Mouse (Mus musculus) forebrain, postnatal 0 days (tissue): Measurements from ENCODE around the gene Sytl3. TPM values are rescaled to one million over a fixed set of nuclear protein-coding genes. Genes with fewer than 3 reads are reported as not detected.

Experiments used
- ATAC-seq: fragments of 200-750 bp; cut with Nextera tagmentation; 2 replicates; pipeline ENCODE4 v1.8.0; 2017; ENCODE audit warnings: mild to moderate bottlenecking, moderate library complexity
- DNase-seq: peaks from one replicate; pipeline ENCODE4 v3.0.0-alpha.2; 2015
- H3K27ac ChIP-seq: fragments of 300-500 bp; sonication (generic); 2 replicates; pipeline ENCODE4 v1.5.1; 2014; ENCODE audit warnings: low read depth, mild to moderate bottlenecking, antibody characterized with exemption, low read length, moderate library complexity, mixed read lengths
- H3K27me3 ChIP-seq: fragments of 300-500 bp; sonication (generic); 2 replicates; pipeline ENCODE4 v1.6.1; 2014; ENCODE audit warnings: mild to moderate bottlenecking, low read length, mixed read lengths; ENCODE audit not compliant: insufficient read depth
- H3K36me3 ChIP-seq: fragments of 300-500 bp; sonication (generic); 2 replicates; pipeline ENCODE4 v1.6.1; 2014; ENCODE audit warnings: mild to moderate bottlenecking, moderate library complexity; ENCODE audit not compliant: insufficient read depth
- H3K4me1 ChIP-seq: fragments of 300-500 bp; sonication (generic); 2 replicates; pipeline ENCODE4 v1.6.1; 2014; ENCODE audit warnings: antibody characterized with exemption; ENCODE audit not compliant: insufficient read depth
- H3K4me2 ChIP-seq: fragments of 300-500 bp; sonication (generic); 2 replicates; pipeline ENCODE4 v1.6.1; 2014; ENCODE audit warnings: low read depth, mild to moderate bottlenecking, moderate library complexity
- H3K4me3 ChIP-seq: fragments of 300-500 bp; sonication (generic); 2 replicates; pipeline ENCODE4 v1.5.1; 2014; ENCODE audit warnings: low read depth, low read length, mixed read lengths
- H3K9ac ChIP-seq: fragments of 300-500 bp; sonication (generic); 2 replicates; pipeline ENCODE4 v1.6.1; 2014; ENCODE audit warnings: mild to moderate bottlenecking
- H3K9me3 ChIP-seq: fragments of 300-500 bp; sonication (generic); 2 replicates; pipeline ENCODE4 v1.6.1; 2016; ENCODE audit warnings: low read length
- CTCF ChIP-seq: sonication (generic); IDR thresholded peaks from 2 replicates; pipeline ENCODE4 v1.5.1; 2016; ENCODE audit warnings: antibody characterized with exemption, control low read depth, low read depth
- WGBS: fragments of 180-500 bp; shearing (Covaris S2); extraction: QIAGEN DNeasy Blood & Tissue Kit; methylation state at CpG from one replicate; pipeline ENCODE4 v1.1.7; 2014; 5-methylcytosine and 5-hydroxymethylcytosine counted together
- polyA plus RNA-seq: library from polyadenylated mRNA; unstranded; fragments of >200 nt; fragmentation: Nextera tagmentation; extraction: Ambion mirVana; gene quantifications from 2 replicates; pipeline ENCODE4 v1.2.1, GENCODE M21; 2015
- total RNA-seq: library from RNA; depleted of rRNA; stranded (reverse); fragments of >200 nt; gene quantifications from 2 replicates; pipeline ENCODE4 v1.2.3, GENCODE M21; 2014

Sytl3 gene
- total and polyA plus RNA-seq, 2 experiments from 2014 or later: 0.47 to 0.81 TPM

DNA sequence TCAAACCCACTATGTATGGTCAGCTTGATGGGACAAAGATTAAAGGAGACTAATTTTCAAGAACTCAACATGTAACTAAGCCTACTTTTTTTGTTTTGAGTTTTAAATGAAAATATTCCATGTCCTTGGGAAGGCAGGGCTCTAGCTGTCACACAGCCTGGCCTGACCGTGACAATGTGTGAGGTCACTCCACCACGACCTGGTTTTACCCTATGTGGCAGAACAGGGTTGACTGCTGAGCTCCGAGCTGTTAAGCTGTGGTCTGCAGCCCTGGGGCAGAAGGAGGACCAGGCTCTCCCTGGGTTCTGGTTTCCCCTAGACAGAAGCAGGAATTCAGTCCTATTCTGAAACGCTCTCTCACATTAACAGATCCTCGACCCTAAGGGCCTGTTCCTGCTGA is 108.9 kb downstream of the Sytl3 start:
- no peaks in the 10 kb centered on the region for H3K36me3 ChIP-seq
- ATAC-seq (no peak), DNase-seq (no peak)
- H3K9ac ChIP-seq: no peak overlapping the region
- TF ChIP-seq CTCF: no peak
- no peak overlapping the region for H3K4me3 ChIP-seq
- H3K9me3 ChIP-seq: no peaks in the 10 kb centered on the region
- H3K27me3 ChIP-seq: no peaks in the 10 kb centered on the region
- H3K4me2 ChIP-seq: no peak overlapping the region
- H3K27ac ChIP-seq: no peak overlapping the region
- H3K4me1 ChIP-seq: peaks cover 2% of the 10 kb centered on the region; the same call in 1 of the 2 replicates
- 75% methylated on average over 5 of the region's 5 CpGs for WGBS

DNA sequence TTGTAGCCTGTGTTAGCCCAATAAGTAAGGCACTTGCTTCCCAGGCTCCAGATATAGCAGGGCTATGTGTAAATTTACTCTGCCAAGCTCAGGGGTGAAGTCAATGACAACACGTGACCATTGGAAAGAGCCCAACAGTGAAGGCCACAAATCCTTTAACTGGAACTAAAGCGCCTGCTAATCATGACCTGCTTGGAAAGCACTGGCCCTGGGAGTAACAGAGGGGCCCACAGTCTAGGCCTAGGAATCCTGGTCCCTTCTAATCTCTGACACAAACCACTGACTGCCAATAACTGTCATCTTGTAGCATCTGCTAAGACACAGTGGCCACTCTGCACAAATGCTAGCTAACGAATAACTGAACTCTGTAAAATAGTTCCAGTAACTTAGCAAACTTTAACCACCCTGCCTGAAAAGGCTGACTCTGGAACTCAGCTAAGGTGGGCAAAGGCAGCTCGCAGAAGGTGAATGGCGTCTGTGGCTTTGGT is 109.5 kb downstream of the Sytl3 start:
- ATAC-seq (no peak), DNase-seq (no peak)
- H3K9me3 ChIP-seq: no peaks in the 10 kb centered on the region
- 79% methylated on average over 5 of the region's 5 CpGs for WGBS
- peaks cover 2% of the 10 kb centered on the region; the same call in 1 of the 2 replicates for H3K4me1 ChIP-seq
- no peak overlapping the region for H3K27ac ChIP-seq
- no peak overlapping the region for H3K4me2 ChIP-seq
- TF ChIP-seq CTCF: no peak
- no peaks in the 10 kb centered on the region for H3K36me3 ChIP-seq
- no peak overlapping the region for H3K4me3 ChIP-seq
- H3K27me3 ChIP-seq: no peaks in the 10 kb centered on the region
- no peak overlapping the region for H3K9ac ChIP-seq

DNA sequence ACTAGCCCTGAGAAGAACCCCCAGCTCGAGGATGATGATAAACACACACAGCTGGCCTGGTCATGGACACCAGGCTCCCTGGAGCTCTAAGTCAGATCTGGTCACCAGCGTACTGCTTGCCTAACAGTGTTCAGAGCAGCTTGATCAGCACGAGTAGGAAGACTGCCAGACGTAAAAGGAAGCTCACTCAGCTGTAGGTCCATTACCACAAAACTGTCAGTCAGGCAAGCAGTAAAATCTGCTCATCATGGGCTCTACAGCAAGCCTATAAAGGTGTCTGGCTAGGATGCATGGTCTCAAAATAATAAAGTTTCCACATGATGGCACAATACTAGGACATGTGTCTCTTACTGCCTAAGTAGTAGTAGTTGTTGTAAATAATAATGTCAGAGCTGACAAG is 110.7 kb downstream of the Sytl3 start:
- H3K27me3 ChIP-seq: no peaks in the 10 kb centered on the region
- WGBS: 53% methylated on average over 4 of the region's 4 CpGs
- H3K9me3 ChIP-seq: no peaks in the 10 kb centered on the region
- DNase-seq: peak; percentile 25
- no peaks in the 10 kb centered on the region for H3K36me3 ChIP-seq
- no peak for TF ChIP-seq CTCF
- no peak overlapping the region for H3K4me2 ChIP-seq
- H3K4me1 ChIP-seq: no peaks in the 10 kb centered on the region
- no peak overlapping the region for H3K4me3 ChIP-seq
- H3K9ac ChIP-seq: no peak overlapping the region
- no peak for ATAC-seq
- H3K27ac ChIP-seq: peak overlapping the region; percentile 21; the same call in 1 of the 2 replicates

DNA sequence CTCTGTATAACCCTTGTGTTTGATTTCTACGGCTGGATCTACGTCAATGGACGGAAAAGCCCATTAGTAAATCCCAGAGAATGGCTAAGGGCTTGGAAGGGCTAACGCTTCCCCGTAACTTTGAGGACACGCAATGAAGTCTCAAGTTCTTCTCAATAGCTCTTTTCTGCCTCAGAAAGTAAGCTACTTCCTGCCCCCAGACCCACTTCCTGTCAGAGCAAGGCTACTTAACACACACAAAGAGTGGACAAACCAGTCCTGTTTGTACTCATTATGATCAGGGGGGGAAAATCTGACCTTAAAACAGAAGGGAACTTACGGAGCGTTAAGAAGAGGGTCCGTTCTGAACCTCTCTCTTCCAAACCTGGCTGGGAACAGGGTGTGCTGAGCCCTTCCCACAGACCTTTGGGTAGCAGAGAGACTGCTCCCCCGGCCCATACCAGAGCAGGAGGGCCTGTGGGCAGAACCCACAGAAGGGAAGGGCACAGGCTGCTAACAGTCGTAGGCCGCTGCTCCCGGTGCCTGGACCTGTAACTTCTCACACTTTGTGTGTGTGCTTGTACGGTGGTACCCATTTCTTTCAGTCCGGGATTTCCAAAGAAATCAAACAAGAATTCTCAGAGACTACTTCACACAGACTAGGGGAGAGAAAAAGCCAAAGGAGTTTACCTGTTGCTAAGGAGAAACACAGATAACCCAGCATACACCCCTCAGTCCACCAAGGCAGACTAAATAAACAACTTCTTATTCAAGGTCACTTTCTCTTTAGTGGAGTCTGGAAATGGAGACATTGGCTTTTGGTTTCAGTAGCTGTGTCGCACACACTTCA is 113.0 kb downstream of the Sytl3 start:
- TF ChIP-seq CTCF: no peak
- ATAC-seq (no peak), DNase-seq (no peak)
- Histone ChIP-seq H3K4me2 (no peak overlapping the region), H3K36me3 (no peaks in the 10 kb centered on the region), H3K27ac (no peak overlapping the region), H3K27me3 (no peaks in the 10 kb centered on the region), H3K4me1 (no peaks in the 10 kb centered on the region), H3K4me3 (no peak overlapping the region), H3K9me3 (no peaks in the 10 kb centered on the region), H3K9ac (no peak overlapping the region)
- 78% methylated on average over 16 of the region's 16 CpGs for WGBS

DNA sequence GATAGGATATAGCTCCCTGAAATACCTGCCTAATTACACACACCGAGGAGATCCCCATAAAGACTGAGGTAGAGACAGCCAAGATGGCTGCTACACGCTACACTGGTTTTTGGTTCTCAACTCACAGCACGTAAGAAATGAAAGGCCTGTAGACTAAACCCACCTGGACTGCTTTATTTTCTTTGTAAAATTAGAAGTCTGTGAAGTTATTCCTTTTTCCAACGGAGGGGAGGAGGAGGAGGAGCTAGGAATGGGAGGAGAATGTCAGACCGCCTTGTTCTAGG is 113.5 kb downstream of the Sytl3 start:
- no peak for TF ChIP-seq CTCF
- 86% methylated on average over 5 of the region's 5 CpGs for WGBS
- no peaks in the 10 kb centered on the region for H3K36me3 ChIP-seq
- ATAC-seq (no peak), DNase-seq (no peak)
- no peak overlapping the region for H3K4me2 ChIP-seq
- H3K9me3 ChIP-seq: no peaks in the 10 kb centered on the region
- no peak overlapping the region for H3K27ac ChIP-seq
- no peak overlapping the region for H3K4me3 ChIP-seq
- no peaks in the 10 kb centered on the region for H3K27me3 ChIP-seq
- H3K9ac ChIP-seq: no peak overlapping the region
- H3K4me1 ChIP-seq: no peaks in the 10 kb centered on the region

DNA sequence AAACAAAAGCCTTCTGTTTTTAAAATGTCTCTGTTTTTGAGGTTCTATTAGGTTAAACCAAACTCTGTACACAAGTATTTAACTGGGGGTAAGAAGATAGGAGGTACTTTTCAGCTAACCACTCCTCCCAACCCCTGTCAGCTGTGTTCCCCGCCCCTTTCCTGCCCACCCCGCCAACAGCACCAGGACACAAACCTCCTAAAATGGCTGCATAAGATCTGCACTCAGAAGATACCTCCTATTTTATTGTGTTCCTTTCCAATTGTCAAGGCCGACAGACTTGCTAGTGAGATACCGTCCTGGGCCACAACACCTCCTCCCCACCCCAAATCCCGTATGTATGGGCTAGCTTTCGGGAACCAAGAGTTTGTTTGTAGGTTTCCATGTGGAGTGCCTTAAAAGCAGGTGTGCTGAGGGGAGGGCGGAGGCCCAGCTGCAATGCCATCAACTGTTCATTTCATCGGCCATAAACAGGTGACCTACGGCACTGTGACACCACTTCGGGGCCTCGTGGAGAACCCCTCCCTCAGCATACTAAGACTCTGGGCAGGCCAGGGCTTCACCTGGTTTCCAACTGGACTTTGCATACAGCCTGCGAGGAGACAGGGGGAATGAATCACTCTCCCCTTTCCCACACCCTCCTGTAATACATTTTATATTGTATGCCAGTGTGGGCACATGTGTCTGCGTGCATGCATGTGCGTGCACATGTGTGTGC is 114.5 kb downstream of the Sytl3 start:
- ATAC-seq (no peak), DNase-seq (no peak)
- H3K27ac ChIP-seq: no peak overlapping the region
- no peaks in the 10 kb centered on the region for H3K27me3 ChIP-seq
- H3K9ac ChIP-seq: no peak overlapping the region
- H3K4me1 ChIP-seq: no peaks in the 10 kb centered on the region
- no peaks in the 10 kb centered on the region for H3K9me3 ChIP-seq
- TF ChIP-seq CTCF: no peak
- WGBS: 90% methylated on average over 14 of the region's 14 CpGs
- H3K36me3 ChIP-seq: no peaks in the 10 kb centered on the region
- H3K4me2 ChIP-seq: no peak overlapping the region
- no peak overlapping the region for H3K4me3 ChIP-seq

DNA sequence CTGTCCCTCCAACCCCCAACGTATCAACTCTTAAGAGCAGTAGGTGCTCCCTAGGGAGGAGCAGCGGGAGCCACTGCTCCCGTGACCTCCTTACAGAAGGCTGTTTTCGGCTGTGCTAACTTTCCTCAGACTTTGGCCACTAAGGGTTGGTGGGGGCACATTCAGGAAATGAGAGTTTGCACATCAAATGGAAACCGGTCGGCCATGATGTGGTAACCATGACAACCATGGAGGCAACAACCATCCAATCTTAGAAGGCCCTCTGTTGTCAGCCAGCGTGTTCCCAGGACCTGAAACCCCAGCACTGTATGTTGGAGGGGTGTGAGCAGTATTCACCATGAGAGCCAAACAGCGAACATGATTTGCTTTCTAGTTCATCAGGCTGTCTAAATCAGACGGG is 116.3 kb downstream of the Sytl3 start:
- H3K4me1 ChIP-seq: no peaks in the 10 kb centered on the region
- no peak overlapping the region for H3K9ac ChIP-seq
- TF ChIP-seq CTCF: no peak
- DNase-seq: peak; percentile 13
- no peak overlapping the region for H3K4me3 ChIP-seq
- no peak for ATAC-seq
- H3K27me3 ChIP-seq: no peaks in the 10 kb centered on the region
- WGBS: 62% methylated on average over 9 of the region's 9 CpGs
- no peak overlapping the region for H3K27ac ChIP-seq
- H3K9me3 ChIP-seq: no peaks in the 10 kb centered on the region
- H3K4me2 ChIP-seq: no peak overlapping the region
- no peaks in the 10 kb centered on the region for H3K36me3 ChIP-seq
